Mouse (Mus musculus): ENCODE results near the gene Lrrc47.

Gene Lrrc47

DNA sequence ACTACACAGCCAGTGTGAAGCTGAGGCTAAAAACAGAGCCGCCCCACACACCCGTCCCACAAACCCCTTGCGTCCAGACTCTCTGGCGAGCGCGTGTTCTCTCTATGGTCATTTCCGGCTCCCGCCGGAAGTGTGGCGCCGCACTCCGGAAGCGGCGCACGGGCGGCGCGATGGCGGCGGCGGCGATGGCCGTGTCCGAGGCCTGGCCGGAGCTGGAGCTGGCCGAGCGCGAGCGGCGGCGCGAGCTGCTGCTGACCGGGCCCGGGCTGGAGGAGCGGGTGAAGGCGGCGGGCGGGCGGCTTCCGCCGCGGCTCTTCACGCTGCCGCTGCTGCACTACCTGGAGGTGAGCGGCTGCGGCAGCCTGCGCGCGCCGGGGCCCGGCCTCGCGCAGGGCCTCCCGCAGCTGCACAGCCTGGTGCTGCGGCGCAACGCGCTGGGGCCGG is at the start of gene Lrrc47:
Gene Lrrc47 (plus strand): TSS at position 86 of the 444 bp plus-strand sequence.
- peak; percentile 90 for DNase-seq

DNA sequence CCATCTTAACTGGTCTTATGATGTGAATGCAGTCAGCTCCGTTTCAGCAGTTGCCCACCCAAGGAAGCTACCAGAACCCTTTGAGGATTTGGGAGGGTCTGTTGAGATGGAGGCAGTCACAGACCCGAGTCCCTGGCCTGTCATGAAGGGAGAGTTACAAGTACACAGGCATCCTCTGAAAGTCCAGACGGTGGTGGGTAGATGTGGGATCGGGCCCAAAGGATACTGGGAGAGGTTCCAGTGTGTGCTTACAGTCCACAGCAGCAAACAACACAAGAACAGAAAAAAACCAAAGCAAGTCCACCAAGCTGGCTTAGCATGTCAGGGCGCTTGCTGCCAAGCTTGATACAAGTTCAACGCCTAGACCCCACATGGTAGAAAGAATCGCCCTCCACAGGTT is 48.9 kb upstream of the Lrrc47 start:
- no peak for DNase-seq

- no peak for DNase-seq
Measured at GRCm38 (mm10) chr4:153966651-153967050, 44.9 kb upstream of the Lrrc47 start.

- no peak for DNase-seq
Measured at GRCm38 (mm10) chr4:153967556-153967955, 44.0 kb upstream of the Lrrc47 start.

GRCm38 (mm10) chr4:153968063-153968462 is 43.5 kb upstream of the Lrrc47 start:
- no peak for DNase-seq

DNA sequence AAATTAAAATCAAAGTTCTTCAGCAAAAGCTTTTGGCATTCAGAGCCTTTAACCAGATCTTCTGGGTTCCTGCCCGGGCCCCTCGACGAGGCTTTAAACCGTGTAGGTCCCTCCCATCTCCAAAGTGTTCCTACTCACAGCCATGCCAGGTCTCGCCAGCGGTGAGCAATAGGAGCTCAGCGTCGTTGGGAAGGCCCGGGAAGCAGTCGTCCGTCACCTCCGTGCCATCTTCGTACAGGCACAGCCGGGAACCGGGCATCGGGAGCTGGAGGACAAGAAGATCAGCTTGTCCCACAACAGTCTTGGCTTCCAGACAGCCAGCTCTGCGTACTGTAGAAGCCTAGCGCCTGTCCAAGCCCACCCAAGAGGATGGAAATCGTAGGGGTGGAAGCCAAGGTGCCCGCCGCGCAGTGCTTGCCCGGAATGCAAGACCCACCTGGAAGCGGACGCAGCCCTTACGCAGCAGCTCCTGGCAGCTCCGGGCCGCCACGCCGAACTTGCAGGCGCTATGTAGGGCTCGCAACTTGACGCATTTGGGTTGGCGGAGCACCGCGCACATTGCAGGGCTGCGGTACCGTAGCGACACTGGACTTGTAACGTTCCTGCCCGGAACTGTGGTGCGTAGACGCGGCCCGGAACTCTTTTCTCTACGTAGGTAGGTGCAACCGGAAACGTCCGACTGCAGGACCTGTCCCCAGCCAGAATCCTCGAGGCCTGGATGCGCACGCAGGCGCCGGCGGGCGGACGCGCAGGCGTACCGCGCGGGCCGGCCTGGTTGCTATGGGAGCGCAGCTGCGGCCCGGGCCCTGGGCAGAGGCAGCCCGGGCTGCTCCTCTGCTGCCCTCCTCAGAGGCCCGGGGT is 36.9 kb upstream of the Lrrc47 start, which contains the start of the genes Dffb and Cep104:
Gene Dffb (minus strand): TSS at position 696 of the 861 bp plus-strand sequence.
Gene Cep104 (plus strand): TSS at position 764 of the 861 bp plus-strand sequence.
- peak; percentile 97 for DNase-seq

- DNase-seq, result no peak
Measured at GRCm38 (mm10) chr4:153975292-153975662, 36.3 kb upstream of the Lrrc47 start.

GRCm38 (mm10) chr4:153975768-153976167 is 35.8 kb upstream of the Lrrc47 start:
- no peak for DNase-seq

DNA sequence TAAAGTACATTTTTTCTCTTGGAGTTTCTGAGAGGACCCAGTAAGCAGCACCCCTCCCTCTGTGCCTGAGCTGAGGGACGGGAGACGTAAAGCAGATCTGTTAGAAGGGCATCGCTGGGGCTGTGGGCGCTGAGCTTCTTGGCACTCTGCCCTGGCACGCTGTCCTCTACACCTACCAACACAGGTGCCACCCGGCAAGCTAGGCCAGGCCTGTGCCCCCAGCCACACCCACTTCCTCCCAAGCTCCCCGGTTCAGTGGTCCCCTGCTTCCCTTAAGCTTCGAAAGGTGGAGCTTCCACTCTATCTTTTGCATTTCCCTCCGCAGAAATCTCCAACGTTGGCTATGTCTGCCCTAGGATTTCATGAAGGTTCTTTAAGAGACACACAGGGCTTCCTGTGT is 32.3 kb upstream of the Lrrc47 start:
- no peak for DNase-seq

- no peak for DNase-seq
Measured at GRCm38 (mm10) chr4:153980470-153980869, 31.1 kb upstream of the Lrrc47 start.

DNA sequence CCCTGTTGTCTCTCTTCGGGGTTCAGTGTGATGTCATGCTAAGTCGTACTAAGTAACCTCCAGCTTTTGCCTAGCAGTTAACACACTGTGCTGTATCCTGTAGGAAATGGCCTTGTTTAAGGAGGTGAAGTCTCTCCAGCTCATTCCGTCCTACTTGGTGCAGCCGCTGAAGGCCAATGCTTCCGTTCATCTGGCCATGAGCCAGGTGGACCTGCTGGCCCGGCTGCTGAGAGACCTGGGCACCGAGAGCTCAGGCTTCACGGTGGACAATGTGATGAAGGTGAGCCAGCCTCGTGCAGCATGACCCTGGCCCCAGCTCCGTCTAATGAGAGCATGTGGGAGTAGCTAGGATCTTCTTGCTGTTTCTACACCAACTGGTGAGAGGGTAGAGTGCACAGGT is 18.8 kb upstream of the Lrrc47 start:
- no peak for DNase-seq

DNA sequence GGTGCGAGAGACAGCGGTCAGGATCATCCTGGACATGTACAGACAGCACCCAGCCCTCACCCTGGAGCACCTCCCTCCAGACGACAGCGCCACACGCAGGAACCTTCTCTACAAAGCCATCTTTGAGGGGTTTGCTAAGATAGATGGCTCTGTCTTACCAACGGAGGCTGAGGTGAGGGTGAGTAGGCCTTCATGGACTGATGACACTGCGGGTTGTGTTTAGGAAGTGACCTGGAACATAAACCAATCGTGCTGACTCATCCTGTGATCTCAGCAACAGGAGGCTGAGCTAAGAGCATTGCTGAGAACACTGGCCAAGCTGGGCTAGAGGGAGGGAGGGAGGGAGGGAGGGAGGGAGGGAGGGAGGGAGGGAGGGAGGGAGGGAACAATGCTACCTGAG is 18.0 kb upstream of the Lrrc47 start:
- no peak for DNase-seq

DNA sequence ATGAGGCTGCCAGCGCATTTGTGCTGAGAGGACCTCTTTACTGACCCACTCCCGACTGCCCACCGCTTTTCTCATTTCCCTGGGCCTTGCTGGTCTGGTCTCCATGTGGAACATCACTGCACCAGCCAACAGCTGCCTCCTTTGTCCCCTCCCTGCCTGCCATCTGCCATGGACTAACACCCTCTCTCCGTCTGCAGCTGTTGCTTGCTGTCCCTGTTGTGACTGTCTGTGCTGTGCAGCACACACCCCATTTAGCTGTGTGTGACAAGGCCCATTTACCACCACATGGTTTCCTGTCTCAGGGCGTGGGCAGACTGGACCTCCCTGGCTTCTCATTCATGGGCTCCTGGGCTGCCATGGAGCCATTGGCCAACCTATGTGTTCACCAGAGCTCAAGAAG is 6.0 kb upstream of the Lrrc47 start:
- no peak for DNase-seq

DNA sequence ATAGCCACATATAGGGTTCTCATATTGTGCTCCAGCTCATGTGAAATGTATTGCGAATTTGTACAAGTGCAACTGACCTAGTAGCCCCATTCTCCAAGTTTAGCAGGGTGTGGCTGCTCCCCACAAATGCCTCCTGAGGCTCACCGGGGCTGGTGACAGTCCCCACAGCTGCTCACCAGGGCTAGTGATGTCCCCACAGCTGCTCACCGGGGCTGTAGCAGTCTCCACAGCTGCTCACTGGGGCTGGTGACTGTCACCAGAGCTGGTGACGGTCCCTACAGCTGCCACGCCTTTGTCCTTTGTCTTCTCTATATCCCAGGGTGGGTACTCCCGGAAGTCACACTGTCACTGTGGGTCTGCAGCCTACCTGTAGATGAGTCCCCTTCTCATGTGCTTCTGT is 5.3 kb upstream of the Lrrc47 start:
- DNase-seq, result no peak

GRCm38 (mm10) chr4:154007759-154008158 is 3.8 kb upstream of the Lrrc47 start:
- DNase-seq, result no peak

DNA sequence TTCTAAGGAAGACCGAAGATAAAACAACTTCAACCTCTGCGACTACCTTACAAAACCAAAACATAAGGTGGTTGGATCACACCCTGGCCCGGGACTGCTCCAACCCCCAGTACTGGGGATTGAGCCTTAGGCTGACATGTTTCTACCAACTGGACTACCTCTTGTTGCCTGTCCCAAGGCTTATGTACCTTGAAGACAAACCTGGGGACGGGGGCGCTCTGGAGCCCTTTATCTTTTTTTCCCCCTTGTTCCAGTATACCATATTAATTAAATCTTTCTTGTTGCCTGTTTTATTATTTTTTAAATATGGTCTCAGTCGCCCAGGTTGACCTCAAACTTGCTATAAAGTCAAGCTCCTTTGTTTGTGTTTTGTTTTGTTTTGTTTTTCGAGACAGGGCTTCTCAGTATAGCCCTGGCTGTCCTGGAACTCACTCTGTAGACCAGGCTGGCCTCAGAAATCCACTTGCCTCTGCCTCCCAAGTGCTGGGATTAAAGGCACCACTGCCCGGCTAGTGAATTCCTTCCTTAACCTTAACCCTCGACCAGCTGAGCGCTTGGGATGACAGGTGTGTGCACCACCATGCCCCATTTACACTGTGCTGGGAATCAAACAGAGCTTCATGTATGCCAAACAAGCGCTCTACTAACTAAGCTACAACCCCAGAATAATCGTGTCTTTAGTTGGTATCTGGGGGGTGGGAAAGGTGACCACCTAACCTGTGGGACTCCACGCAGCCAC is 455 bp upstream of the Lrrc47 start:
- no peak for DNase-seq

DNA sequence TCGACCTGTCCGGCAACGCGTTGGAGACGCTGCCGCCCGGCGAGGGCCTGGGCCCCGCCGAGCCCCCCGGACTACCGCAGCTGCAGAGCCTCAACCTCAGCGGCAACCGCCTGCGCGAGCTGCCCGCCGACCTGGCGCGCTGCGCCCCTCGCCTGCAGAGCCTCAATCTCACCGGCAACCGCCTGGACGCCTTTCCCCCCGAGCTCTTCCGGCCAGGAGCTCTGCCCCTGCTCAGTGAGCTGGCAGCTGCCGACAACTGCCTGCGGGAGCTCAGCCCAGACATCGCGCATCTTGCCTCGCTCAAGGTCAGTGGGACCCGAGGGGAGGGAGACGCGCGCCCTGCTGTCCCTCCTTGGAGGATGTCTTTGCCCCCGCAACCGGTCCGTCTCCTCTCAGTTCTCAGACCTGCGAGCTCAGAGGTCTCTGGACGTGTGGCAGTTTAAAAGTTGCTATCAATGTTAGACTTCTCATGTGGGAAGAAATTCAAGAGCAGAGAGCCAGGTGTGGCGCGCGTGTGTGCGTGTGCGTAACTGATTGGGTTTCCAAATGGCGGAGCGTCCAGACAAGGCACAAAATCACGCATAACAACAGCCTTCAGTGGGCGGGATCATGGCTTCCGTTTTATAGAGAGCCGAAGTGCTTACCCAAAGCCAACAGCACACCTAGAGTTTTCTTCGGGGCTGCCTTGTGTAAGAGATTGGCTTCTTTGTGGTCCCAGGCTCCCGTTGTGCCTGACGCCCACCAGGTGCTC is 776 bp downstream of the Lrrc47 start:
- DNase-seq, result peak; percentile 28

GRCm38 (mm10) chr4:154015476-154015875 is 3.9 kb downstream of the Lrrc47 start:
- no peak for DNase-seq

GRCm38 (mm10) chr4:154019571-154019970 is 8.0 kb downstream of the Lrrc47 start:
- DNase-seq, result peak; percentile 79

DNA sequence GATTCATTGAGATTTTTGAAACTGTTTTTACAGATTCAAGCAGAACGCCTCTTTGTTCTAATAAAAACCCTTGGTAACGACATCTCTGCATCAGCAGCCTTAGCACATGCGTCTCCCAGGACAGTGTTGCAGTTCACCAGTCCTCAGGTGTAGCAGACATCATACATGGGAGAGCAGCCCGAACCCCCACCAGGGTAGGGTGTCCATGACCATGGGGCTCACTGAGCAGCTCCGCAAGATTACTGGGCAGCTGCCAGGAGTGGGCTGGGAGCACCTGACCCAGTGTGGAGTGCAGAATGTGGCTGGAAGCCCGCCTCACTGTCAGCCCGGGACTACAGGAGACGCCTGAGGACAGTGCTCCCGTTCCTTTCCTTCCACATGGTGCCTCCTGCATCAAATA is 9.9 kb downstream of the Lrrc47 start:
- peak; percentile 73 for DNase-seq

DNA sequence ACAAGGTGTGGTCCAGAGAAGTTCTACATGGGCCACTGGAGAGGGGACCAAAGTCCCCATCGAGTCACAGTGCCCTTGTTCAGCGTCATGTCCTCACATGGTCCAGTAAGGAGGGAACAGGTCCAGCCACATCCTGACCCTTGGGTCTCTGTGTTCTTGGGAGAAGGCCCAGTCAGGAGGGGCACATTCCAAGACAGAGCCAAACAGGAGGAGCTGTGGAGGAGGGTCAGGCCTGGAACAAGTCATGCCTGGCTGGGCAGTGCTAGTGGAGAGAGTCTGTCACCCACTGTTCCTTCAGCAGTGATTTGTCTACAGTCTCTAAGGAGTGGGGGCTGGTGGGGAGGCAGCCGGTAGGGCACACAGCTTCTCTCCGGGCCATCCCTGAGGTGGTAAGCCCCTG is 10.9 kb downstream of the Lrrc47 start:
- peak; percentile 82 for DNase-seq

- DNase-seq, result no peak
Measured at GRCm38 (mm10) chr4:154022844-154023243, 11.3 kb downstream of the Lrrc47 start.

All from kidney, postnatal 10 days (tissue).